Mouse (Mus musculus): ENCODE results near the gene Tnnc1. TPM values are rescaled to one million over a fixed set of nuclear protein-coding genes. Genes with fewer than 3 reads are reported as not detected.

Tnnc1 gene
- total RNA-seq (2017): not detected in 3 replicates

DNA sequence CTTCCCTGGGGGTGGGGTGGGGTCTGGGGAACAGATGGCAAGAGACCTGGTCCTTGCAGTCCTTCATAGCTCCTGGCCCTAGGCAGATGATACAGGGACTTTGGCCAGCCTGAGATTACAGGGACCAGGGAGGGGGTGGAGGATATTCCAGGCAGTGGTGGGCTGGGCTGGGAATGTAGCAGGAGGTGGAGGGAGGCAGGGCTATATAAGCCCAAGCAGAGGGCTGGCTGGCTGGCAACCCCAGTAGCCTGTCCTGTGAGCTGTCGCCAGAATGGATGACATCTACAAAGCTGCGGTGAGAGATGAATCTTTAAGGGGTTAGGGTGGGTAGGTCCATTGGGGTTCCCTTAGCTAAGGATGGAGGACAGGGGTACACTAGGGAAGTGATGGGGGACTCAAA lies at the start of gene Tnnc1:
Tnnc1 (plus strand) TSS at position 229 of the 400 bp plus-strand sequence.
- ATAC-seq (replicated peaks; ENCODE audit: insufficient number of reproducible peaks, low FRiP score, low TSS enrichment, poor library complexity, severe bottlenecking): no peak

DNA sequence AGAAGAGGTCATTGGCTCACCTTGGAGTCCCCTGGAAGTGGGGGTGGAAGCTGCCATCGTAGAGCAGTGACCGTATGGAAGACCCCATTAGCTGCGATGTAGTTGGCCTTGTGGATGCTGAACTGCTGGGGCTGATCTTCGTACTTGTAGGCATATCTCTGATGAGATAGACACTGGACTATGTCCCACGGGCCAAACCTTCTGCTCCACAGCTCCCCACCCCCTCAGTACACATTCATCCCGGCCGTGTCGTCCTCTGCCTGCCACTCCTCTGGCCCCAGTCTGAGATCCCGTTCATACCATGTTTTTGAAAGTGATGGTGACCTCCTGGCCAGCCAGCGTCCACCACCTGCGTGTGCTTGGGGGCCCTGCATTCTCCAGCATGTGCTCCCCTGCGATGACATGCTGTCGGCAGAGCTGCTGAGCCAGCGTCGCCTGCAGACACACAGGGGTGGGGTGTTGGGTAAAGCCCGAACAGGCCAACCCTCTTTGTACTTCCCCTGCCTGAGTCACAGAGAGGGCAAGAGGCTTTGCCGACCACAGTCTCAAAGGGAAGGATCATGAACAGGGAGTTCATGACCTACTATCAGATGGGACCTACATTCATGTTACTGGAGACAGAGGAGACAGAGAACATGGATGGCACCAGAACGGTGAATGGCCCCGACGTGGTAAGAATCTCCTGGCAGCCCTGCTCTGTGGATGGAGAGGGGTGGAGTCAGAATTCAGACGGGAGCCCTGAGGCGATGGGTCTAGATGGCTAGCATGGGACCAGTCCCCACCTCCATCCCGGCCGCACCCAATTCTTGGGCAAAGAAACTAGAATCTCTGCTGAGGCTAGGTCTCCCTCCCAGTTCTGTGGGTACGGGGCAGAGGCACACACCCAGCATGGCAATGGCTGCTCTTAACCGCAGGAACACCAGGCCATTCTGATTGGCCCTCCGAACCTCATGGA lies 47.6 kb upstream of the Tnnc1 start:
- ATAC-seq (replicated peaks; ENCODE audit: insufficient number of reproducible peaks, low FRiP score, low TSS enrichment, poor library complexity, severe bottlenecking): peak; percentile 81

- no peak for ATAC-seq (replicated peaks; ENCODE audit: insufficient number of reproducible peaks, low FRiP score, low TSS enrichment, poor library complexity, severe bottlenecking)
Measured at GRCm38 (mm10) chr14:31161191-31161590, 46.9 kb upstream of the Tnnc1 start.

DNA sequence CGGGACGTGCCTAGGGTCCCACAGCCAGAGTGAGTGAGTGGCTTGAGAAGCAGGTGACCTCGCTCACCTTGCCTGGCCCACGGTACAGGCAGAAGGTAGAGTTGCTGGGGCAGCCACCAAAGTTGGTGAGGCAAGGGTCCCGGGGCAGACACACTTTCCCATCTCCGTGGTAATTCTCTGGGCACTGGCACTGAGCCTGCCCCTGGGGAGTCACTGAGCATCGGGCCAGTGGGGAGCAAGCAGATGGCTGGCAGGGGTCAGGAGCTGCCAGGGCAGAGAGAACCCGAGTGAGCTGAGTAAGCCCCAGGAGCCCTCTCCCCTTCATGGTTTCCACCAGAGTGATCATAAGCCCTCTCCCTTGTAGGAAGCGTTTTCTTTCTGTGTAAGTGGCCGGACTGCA lies 46.5 kb upstream of the Tnnc1 start:
- no peak for ATAC-seq (replicated peaks; ENCODE audit: insufficient number of reproducible peaks, low FRiP score, low TSS enrichment, poor library complexity, severe bottlenecking)

DNA sequence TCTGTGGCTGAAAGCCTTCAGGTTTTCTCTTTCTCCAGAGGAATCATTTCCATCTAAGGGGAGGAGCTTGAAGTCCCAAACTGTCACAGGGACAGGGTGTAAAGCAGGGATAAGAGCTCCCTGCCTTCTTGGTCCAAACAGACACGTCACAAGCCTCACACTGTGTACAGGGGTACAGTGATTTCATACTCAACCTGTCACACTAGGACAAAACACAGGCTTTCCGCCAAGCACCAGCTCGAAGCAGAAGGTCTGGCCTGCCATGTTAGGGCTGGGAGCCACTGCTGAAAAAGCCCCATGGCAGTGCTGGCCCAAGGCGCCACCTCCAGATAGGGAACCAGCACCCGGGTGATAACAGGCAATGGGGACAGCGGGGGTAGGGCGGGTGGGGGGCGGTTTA lies 44.0 kb upstream of the Tnnc1 start:
- ATAC-seq (replicated peaks; ENCODE audit: insufficient number of reproducible peaks, low FRiP score, low TSS enrichment, poor library complexity, severe bottlenecking): no peak

GRCm38 (mm10) chr14:31165010-31165409 lies 43.1 kb upstream of the Tnnc1 start:
- ATAC-seq (replicated peaks; ENCODE audit: insufficient number of reproducible peaks, low FRiP score, low TSS enrichment, poor library complexity, severe bottlenecking): no peak

- ATAC-seq (replicated peaks; ENCODE audit: insufficient number of reproducible peaks, low FRiP score, low TSS enrichment, poor library complexity, severe bottlenecking): no peak
Measured at GRCm38 (mm10) chr14:31165458-31165857, 42.7 kb upstream of the Tnnc1 start.

GRCm38 (mm10) chr14:31165991-31166630 lies 42.0 kb upstream of the Tnnc1 start:
- peak; percentile 79 for ATAC-seq (replicated peaks; ENCODE audit: insufficient number of reproducible peaks, low FRiP score, low TSS enrichment, poor library complexity, severe bottlenecking)

DNA sequence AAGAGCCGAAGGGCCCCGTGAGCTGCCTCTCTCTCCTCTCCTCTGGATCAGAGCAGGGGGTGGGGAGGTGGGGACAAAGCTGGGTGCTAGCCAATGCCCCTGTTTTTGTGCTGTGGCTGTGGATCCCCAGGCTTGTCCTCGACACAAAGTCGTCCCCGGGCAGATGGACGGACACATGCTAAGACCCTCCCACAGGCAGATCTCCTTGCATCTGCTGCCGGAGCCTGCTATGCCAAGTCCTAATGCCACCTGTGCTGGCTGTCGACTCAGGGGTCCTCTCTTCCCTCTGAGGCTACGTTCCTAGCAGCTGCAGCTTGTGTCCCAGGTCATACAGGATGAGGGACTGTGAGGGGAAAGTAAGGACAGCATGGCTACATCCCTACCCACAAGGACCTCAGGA lies 41.3 kb upstream of the Tnnc1 start:
- ATAC-seq (replicated peaks; ENCODE audit: insufficient number of reproducible peaks, low FRiP score, low TSS enrichment, poor library complexity, severe bottlenecking): no peak

GRCm38 (mm10) chr14:31168425-31168824 lies 39.7 kb upstream of the Tnnc1 start, which contains the start of gene Stab1:
Stab1 (minus strand) TSS chr14:31168641.
- no peak for ATAC-seq (replicated peaks; ENCODE audit: insufficient number of reproducible peaks, low FRiP score, low TSS enrichment, poor library complexity, severe bottlenecking)

GRCm38 (mm10) chr14:31169508-31169907 lies 38.6 kb upstream of the Tnnc1 start:
- ATAC-seq (replicated peaks; ENCODE audit: insufficient number of reproducible peaks, low FRiP score, low TSS enrichment, poor library complexity, severe bottlenecking): no peak

DNA sequence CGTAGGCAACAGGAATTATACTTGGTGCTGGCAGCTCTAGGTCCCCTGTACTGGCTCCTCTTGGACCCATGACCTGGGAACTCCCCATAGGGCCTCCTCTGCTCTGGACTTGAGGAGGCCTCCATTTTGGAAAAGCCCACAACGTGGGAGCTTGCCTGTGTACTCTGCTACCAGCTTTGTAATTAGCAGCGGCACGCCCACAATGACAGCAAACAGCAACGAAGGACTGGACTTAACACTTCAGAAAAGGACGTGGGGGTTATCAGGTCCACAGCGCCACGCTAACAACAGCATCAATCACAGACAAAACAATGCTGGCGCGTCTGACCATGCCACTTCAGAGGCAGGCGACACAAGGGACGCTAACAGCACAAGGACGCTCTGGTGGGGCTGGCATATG lies 37.1 kb upstream of the Tnnc1 start:
- no peak for ATAC-seq (replicated peaks; ENCODE audit: insufficient number of reproducible peaks, low FRiP score, low TSS enrichment, poor library complexity, severe bottlenecking)

- no peak for ATAC-seq (replicated peaks; ENCODE audit: insufficient number of reproducible peaks, low FRiP score, low TSS enrichment, poor library complexity, severe bottlenecking)
Measured at GRCm38 (mm10) chr14:31171386-31171785, 36.7 kb upstream of the Tnnc1 start.

GRCm38 (mm10) chr14:31171821-31172220 lies 36.3 kb upstream of the Tnnc1 start:
- no peak for ATAC-seq (replicated peaks; ENCODE audit: insufficient number of reproducible peaks, low FRiP score, low TSS enrichment, poor library complexity, severe bottlenecking)

- ATAC-seq (replicated peaks; ENCODE audit: insufficient number of reproducible peaks, low FRiP score, low TSS enrichment, poor library complexity, severe bottlenecking): no peak
Measured at GRCm38 (mm10) chr14:31172781-31173455, 35.2 kb upstream of the Tnnc1 start.

DNA sequence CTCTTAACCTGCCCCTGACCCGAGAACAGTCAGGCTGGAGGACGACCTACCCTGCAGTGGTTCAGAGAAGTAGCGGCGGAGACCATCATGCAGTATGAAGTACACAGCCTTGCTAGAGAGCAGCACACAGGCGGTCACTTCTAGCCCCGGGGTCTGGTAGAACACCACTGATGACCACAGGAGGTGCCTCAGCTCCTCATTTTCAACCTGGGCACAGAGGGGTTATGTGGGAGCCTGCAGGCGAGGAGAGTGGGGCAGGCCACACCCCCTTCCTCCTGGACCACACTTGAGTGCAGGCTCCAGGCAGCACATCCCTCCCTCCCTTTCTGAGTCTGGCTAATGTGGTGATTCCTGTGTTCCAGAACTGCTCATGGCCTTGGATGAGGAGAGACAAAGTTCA lies 34.6 kb upstream of the Tnnc1 start:
- no peak for ATAC-seq (replicated peaks; ENCODE audit: insufficient number of reproducible peaks, low FRiP score, low TSS enrichment, poor library complexity, severe bottlenecking)

GRCm38 (mm10) chr14:31177287-31177686 lies 30.8 kb upstream of the Tnnc1 start:
- no peak for ATAC-seq (replicated peaks; ENCODE audit: insufficient number of reproducible peaks, low FRiP score, low TSS enrichment, poor library complexity, severe bottlenecking)

GRCm38 (mm10) chr14:31177715-31178114 lies 30.4 kb upstream of the Tnnc1 start:
- ATAC-seq (replicated peaks; ENCODE audit: insufficient number of reproducible peaks, low FRiP score, low TSS enrichment, poor library complexity, severe bottlenecking): no peak

- ATAC-seq (replicated peaks; ENCODE audit: insufficient number of reproducible peaks, low FRiP score, low TSS enrichment, poor library complexity, severe bottlenecking): no peak
Measured at GRCm38 (mm10) chr14:31179677-31180365, 28.3 kb upstream of the Tnnc1 start.

All from monocyte, adult 5-6 weeks (primary cell).